Mouse (Mus musculus): Measurements from ENCODE around the gene Pde4c.

DNA sequence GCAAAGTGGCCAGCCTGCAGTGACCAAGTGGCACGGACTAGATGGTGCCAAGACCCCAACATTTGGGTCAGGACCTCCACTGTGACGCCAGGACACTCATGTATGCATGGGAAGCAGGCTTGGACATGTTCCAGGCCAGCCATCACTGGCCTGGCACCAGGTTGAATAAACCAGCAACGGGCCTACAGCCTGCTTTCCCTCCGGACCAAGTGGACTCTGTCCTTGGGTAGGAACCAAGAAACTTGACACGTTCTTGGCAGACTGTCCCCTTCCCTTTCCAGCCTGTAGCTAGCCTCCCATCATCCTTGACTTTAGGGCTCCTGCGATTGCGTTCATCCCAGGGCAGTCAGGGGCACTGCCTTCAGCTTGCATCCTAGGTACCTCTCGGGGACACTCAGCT is 35.9 kb upstream of the Pde4c start:
- TF ChIP-seq EP300 (IDR thresholded peaks at IDR 0.05; ENCODE audit: low read depth) (no peak), CTCF (IDR thresholded peaks at IDR 0.05; ENCODE audit: low read depth) (no peak)

Measured in liver, embryonic 14.5 days (tissue).